Mouse (Mus musculus) heart, postnatal 0 days (tissue): ENCODE results near the gene Rnf24. TPM values are rescaled to one million over a fixed set of nuclear protein-coding genes. Genes with fewer than 3 reads are reported as not detected.

Experiments
- ATAC-seq: fragments of 200-750 bp; cut with Nextera tagmentation; 2 replicates; pipeline ENCODE4 v1.8.0; 2017; ENCODE audit warnings: low read depth, moderate number of reproducible peaks, moderate library complexity; ENCODE audit not compliant: insufficient read depth
- DNase-seq: peaks from one replicate; pipeline ENCODE4 v3.0.0-alpha.2; 2016; ENCODE audit warnings: low spot score
- H3K27ac ChIP-seq: fragments of 300-500 bp; sonication (generic); 2 replicates; pipeline ENCODE4 v1.5.1; 2014; ENCODE audit warnings: low read depth, mild to moderate bottlenecking
- H3K27me3 ChIP-seq: fragments of 300-500 bp; sonication (generic); 2 replicates; pipeline ENCODE4 v1.6.1; 2014; ENCODE audit warnings: low read length, mixed read lengths; ENCODE audit not compliant: control insufficient read depth, insufficient read depth
- H3K36me3 ChIP-seq: fragments of 300-500 bp; sonication (generic); replicated peaks from 2 replicates; pipeline ENCODE4 v1.6.1; 2014; ENCODE audit warnings: low read length, mixed read lengths; ENCODE audit not compliant: control insufficient read depth, insufficient read depth
- H3K4me1 ChIP-seq: fragments of 300-500 bp; sonication (generic); 2 replicates; pipeline ENCODE4 v1.6.1; 2014; ENCODE audit warnings: antibody characterized with exemption; ENCODE audit not compliant: control insufficient read depth, insufficient read depth
- H3K4me2 ChIP-seq: fragments of 300-500 bp; sonication (generic); 2 replicates; pipeline ENCODE4 v1.6.1; 2014; ENCODE audit warnings: low read depth, mild to moderate bottlenecking, low read length, moderate library complexity
- H3K4me3 ChIP-seq: fragments of 300-500 bp; sonication (generic); 2 replicates; pipeline ENCODE4 v1.5.1; 2014; ENCODE audit warnings: low read depth, low read length
- H3K9ac ChIP-seq: fragments of 300-500 bp; sonication (generic); replicated peaks from 2 replicates; pipeline ENCODE4 v1.6.1; 2014; ENCODE audit warnings: low read depth, low read length, mixed read lengths
- H3K9me3 ChIP-seq: fragments of 300-500 bp; sonication (generic); replicated peaks from 2 replicates; pipeline ENCODE4 v1.6.1; 2016; ENCODE audit warnings: low read length; ENCODE audit not compliant: control insufficient read depth
- CTCF ChIP-seq: IDR thresholded peaks from 2 replicates; pipeline ENCODE4 v1.5.1; 2016; ENCODE audit warnings: antibody characterized with exemption, control low read depth, low read depth
- EP300 ChIP-seq: IDR thresholded peaks from 2 replicates; pipeline ENCODE4 v1.6.1; 2016; ENCODE audit warnings: antibody characterized with exemption, low read depth
- WGBS: fragments of 180-500 bp; shearing (Covaris S2); extraction: QIAGEN DNeasy Blood & Tissue Kit; methylation state at CpG from one replicate; pipeline ENCODE4 v1.1.7; 2014; 5-methylcytosine and 5-hydroxymethylcytosine counted together
- microRNA-seq: library from miRNA; unstranded; fragments of <30 nt; microRNA quantifications from one replicate; pipeline ENCODE4, GENCODE M21; 2016
- polyA plus RNA-seq: library from polyadenylated mRNA; unstranded; fragments of >200 nt; fragmentation: Nextera tagmentation; extraction: Ambion mirVana; gene quantifications from 2 replicates; pipeline ENCODE4 v1.2.1, GENCODE M21; 2015
- total RNA-seq: library from RNA; depleted of rRNA; stranded (reverse); fragments of >200 nt; gene quantifications from 2 replicates; pipeline ENCODE4 v1.2.3, GENCODE M21; 2014; ENCODE audit warnings: low replicate concordance; rRNA removed

The Rnf24 gene
- total and polyA plus RNA-seq, 2 experiments from 2014 or later = 1.4 to 7.7 TPM

DNA sequence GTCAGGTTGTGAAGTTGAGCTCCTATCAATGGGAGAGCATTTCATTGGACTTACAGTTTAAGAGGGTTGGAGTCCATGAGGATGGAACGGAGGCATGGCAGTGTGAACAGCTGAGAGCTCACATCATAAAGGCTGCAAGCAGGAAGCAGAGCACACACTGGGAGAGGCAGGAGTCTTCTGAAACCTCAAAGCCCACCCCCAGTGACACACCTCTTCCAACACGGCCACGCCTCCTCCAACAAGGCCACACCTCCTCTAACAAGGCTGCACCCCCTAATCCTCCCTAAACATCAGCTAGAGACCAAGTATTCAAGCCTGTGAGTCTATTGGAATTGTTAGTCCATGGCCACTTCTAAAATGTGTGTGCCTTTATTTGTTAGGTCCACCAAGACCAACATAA is 97.0 kb downstream of the Rnf24 start:
- no peak overlapping the region for H3K4me2 ChIP-seq
- no peak overlapping the region for H3K27ac ChIP-seq
- H3K9me3 ChIP-seq = no peaks in the 10 kb centered on the region
- H3K4me1 ChIP-seq = peaks cover 16% of the 10 kb centered on the region
- no peak overlapping the region for H3K9ac ChIP-seq
- H3K4me3 ChIP-seq = no peak overlapping the region
- ATAC-seq = no peak
- TF ChIP-seq EP300 = no peak
- TF ChIP-seq CTCF = no peak
- no peaks in the 10 kb centered on the region for H3K27me3 ChIP-seq
- no peak for DNase-seq
- no peaks in the 10 kb centered on the region for H3K36me3 ChIP-seq
- 69% methylated on average over 3 of the region's 3 CpGs for WGBS

DNA sequence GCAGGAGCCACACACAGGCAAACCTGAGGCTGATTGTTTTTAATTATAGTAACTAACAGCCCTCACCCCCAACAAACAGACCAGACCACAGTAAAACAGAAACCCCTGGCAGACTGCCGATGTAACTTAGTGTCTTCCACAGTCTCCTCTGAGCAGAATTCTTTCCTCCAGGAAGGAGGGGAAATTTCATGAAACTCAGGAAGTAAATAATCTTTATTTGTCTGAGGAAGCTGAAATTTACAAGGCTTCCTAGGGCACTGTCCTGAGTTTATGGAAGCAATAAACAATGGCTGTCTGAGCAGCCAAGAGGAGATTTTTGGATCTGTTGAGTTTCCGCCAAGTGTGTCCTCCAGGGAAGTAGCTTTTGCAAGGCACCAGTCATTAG is 98.4 kb downstream of the Rnf24 start:
- Histone ChIP-seq H3K9ac (peak overlapping the region; percentile 52), H3K4me2 (peak overlapping the region; percentile 47), H3K36me3 (no peaks in the 10 kb centered on the region), H3K9me3 (no peaks in the 10 kb centered on the region), H3K27me3 (no peaks in the 10 kb centered on the region), H3K4me3 (peak overlapping the region; percentile 13; the same call in 1 of the 2 replicates), H3K27ac (peak overlapping the region; percentile 88), H3K4me1 (peaks cover 18% of the 10 kb centered on the region)
- TF ChIP-seq CTCF (no peak), EP300 (no peak)
- 31% methylated on average over 2 of the region's 2 CpGs for WGBS
- peak; percentile 52 for DNase-seq
- ATAC-seq = no peak; the same call in 1 of the 2 replicates

DNA sequence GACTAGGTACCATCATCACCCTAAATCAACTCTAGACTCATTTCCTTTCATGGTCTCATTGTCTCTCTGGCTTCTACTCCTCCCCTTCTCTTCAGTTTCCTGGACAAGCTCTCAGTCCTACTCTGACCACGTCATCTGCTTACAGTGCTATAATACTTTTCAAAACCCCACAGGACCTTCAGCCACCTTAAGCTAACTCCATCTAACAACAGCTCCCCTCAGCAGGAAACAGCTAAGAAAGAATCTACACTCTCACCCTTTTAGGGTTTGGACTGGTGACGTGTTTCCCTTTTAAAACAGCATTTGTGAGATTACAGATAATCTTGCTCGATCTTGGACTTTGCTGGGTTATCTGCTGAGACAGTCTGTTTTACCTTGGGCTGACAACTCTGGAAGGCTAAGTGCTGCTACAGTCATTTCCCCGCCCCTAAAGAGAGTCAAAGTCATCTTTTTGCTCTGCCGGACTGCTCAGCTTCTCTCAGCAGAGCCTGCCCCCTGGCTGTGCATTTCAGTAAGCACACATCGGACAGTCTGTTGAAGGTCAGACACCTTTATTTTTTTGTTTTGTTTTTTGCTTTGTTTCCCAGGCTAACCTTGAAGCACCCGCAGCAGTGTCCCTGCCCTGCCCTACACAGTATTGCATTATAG is 98.9 kb downstream of the Rnf24 start:
- 5% methylated on average over 7 of the region's 7 CpGs for WGBS
- Histone ChIP-seq H3K4me2 (peak overlapping the region; percentile 47), H3K4me3 (peak overlapping the region; percentile 13; the same call in 1 of the 2 replicates), H3K27ac (peak overlapping the region; percentile 88), H3K36me3 (no peaks in the 10 kb centered on the region), H3K9ac (peak overlapping the region; percentile 52), H3K4me1 (peaks cover 18% of the 10 kb centered on the region), H3K9me3 (no peaks in the 10 kb centered on the region), H3K27me3 (no peaks in the 10 kb centered on the region)
- no peak for TF ChIP-seq EP300
- TF ChIP-seq CTCF = peak; percentile 87
- DNase-seq = peak; percentile 91
- peak; percentile 91 for ATAC-seq

Small RNAs within 50 kb of the gene (microRNA-seq; reads per million reads assigned to microRNA genes)
- gene Mir103-2 = 48.5 reads per million, percentile 46 among the genes with 10 or more reads in this experiment

Other genes with a start within 250 kb of the Rnf24 start
- 17.1 and 29.3 TPM in 2 replicates for gene Hspa12b, start 225.6 kb downstream of the Rnf24 start, total RNA-seq
- 7.2 and 9.0 TPM in 2 replicates for gene Hspa12b, start 225.6 kb downstream of the Rnf24 start, polyA plus RNA-seq
- not detected in 2 replicates for gene Gm11037, start 219.4 kb downstream of the Rnf24 start, total RNA-seq
- gene Gm11037, start 219.4 kb downstream of the Rnf24 start, polyA plus RNA-seq = not detected in 2 replicates
- gene 1700037H04Rik, start 192.8 kb downstream of the Rnf24 start, total RNA-seq = 48.3 and 88.8 TPM in 2 replicates
- gene 1700037H04Rik, start 192.8 kb downstream of the Rnf24 start, polyA plus RNA-seq = 35.9 and 39.7 TPM in 2 replicates
- 62.9 and 84.8 TPM in 2 replicates for gene Cenpb, start 172.8 kb downstream of the Rnf24 start, total RNA-seq
- 7.1 and 7.8 TPM in 2 replicates for gene Cenpb, start 172.8 kb downstream of the Rnf24 start, polyA plus RNA-seq
- 15.3 and 31.9 TPM in 2 replicates for gene Cdc25b, start 165.9 kb downstream of the Rnf24 start, total RNA-seq
- gene Cdc25b, start 165.9 kb downstream of the Rnf24 start, polyA plus RNA-seq = 12.1 and 15.0 TPM in 2 replicates
- 5.2 and 5.9 TPM in 2 replicates for gene Spef1, start 165.6 kb downstream of the Rnf24 start, total RNA-seq
- 0.97 and 1.2 TPM in 2 replicates for gene Spef1, start 165.6 kb downstream of the Rnf24 start, polyA plus RNA-seq
- 95.1 and 107 TPM in 2 replicates for gene Ap5s1, start 145.8 kb downstream of the Rnf24 start, total RNA-seq
- 63.6 and 65.5 TPM in 2 replicates for gene Ap5s1, start 145.8 kb downstream of the Rnf24 start, polyA plus RNA-seq
- gene Mavs, start 118.8 kb downstream of the Rnf24 start, total RNA-seq = 32.5 and 38.0 TPM in 2 replicates
- gene Mavs, start 118.8 kb downstream of the Rnf24 start, polyA plus RNA-seq = 27.4 and 27.8 TPM in 2 replicates
- gene Pank2, start 90.4 kb downstream of the Rnf24 start, total RNA-seq = 9.6 and 44.3 TPM in 2 replicates
- 18.1 and 19.2 TPM in 2 replicates for gene Pank2, start 90.4 kb downstream of the Rnf24 start, polyA plus RNA-seq
- 30.2 and 31.4 TPM in 2 replicates for gene Smox, start 138.6 kb upstream of the Rnf24 start, total RNA-seq
- 32.4 and 32.7 TPM in 2 replicates for gene Smox, start 138.6 kb upstream of the Rnf24 start, polyA plus RNA-seq
- 1.9 and 6.7 TPM in 2 replicates for gene Adra1d, start 209.4 kb upstream of the Rnf24 start, total RNA-seq
- gene Adra1d, start 209.4 kb upstream of the Rnf24 start, polyA plus RNA-seq = 0.52 and 0.70 TPM in 2 replicates